Mouse (Mus musculus) ES-E14 (cell line): Measurements from ENCODE around the gene Gtf2h2. TPM values are rescaled to one million over a fixed set of nuclear protein-coding genes. Genes with fewer than 3 reads are reported as not detected.
"Not testable (repeated sequence)": the region's sequence is repeated elsewhere in the genome, so short reads cannot be mapped to it uniquely, and the experiment has no call there.

Source experiments
- DNase-seq: peaks from one replicate; pipeline ENCODE4 v3.0.0-alpha.2; 2013; ENCODE audit warnings: low read depth, low spot score
- H3K27ac ChIP-seq: 2 replicates; pipeline ENCODE4 v1.5.1; 2012; ENCODE audit warnings: low read depth, mild to moderate bottlenecking, low read length, moderate library complexity, mixed read lengths; ENCODE audit not compliant: poor library complexity, insufficient read depth, severe bottlenecking
- H3K36me3 ChIP-seq: 2 replicates; pipeline ENCODE4 v1.6.1; 2012; ENCODE audit warnings: mild to moderate bottlenecking, low read length, moderate library complexity, mixed read lengths; ENCODE audit not compliant: control insufficient read depth, poor library complexity, insufficient read depth, severe bottlenecking
- H3K4me1 ChIP-seq, 2 experiments: fragments of 150-350 bp in 1 of 2; sonication (generic) in 1 of 2; 2 replicates each; pipeline ENCODE4 v1.6.1; 2012; ENCODE audit warnings: low read length in 2 of 2, mild to moderate bottlenecking in 1 of 2, mixed read lengths in 1 of 2; ENCODE audit not compliant: control insufficient read depth in 2 of 2, insufficient read depth in 2 of 2, poor library complexity in 1 of 2
- H3K4me3 ChIP-seq, 2 experiments: fragments of 150-350 bp in 1 of 2; sonication (generic) in 1 of 2; 2 replicates each; pipeline ENCODE4 v1.5.1; 2012; ENCODE audit warnings: low read length in 2 of 2, low read depth in 1 of 2, mild to moderate bottlenecking in 1 of 2, mixed read lengths in 1 of 2; ENCODE audit not compliant: insufficient read depth in 1 of 2, poor library complexity in 1 of 2, severe bottlenecking in 1 of 2
- H3K9ac ChIP-seq: 2 replicates; pipeline ENCODE4 v1.6.1; 2012; ENCODE audit warnings: low read depth, mild to moderate bottlenecking, low read length, mixed read lengths; ENCODE audit not compliant: poor library complexity, insufficient read depth, severe bottlenecking
- H3K9me3 ChIP-seq: fragments of 150-350 bp; sonication (generic); 2 replicates; pipeline ENCODE4 v1.6.1; 2012; ENCODE audit warnings: low read depth, mild to moderate bottlenecking, low read length; ENCODE audit not compliant: control insufficient read depth, insufficient read depth
- CHD2 ChIP-seq: IDR thresholded peaks from 2 replicates; pipeline ENCODE4 v1.6.1; 2014; ENCODE audit warnings: mild to moderate bottlenecking, low read depth, low read length, inconsistent platforms
- HCFC1 ChIP-seq: IDR thresholded peaks from 2 replicates; pipeline ENCODE4 v1.6.1; 2012; ENCODE audit warnings: low read length, inconsistent platforms, borderline replicate concordance; ENCODE audit not compliant: insufficient read depth
- MAFK ChIP-seq: IDR thresholded peaks from 2 replicates; pipeline ENCODE4 v1.6.1; 2014; ENCODE audit warnings: mild to moderate bottlenecking, low read depth, low read length, inconsistent platforms; ENCODE audit not compliant: insufficient read depth
- ZC3H11A ChIP-seq: IDR thresholded peaks from 2 replicates; pipeline ENCODE4 v1.6.1; 2012; ENCODE audit warnings: low read depth, mild to moderate bottlenecking, inconsistent platforms, low read length, borderline replicate concordance
- ZNF384 ChIP-seq: IDR thresholded peaks from 2 replicates; pipeline ENCODE4 v1.6.1; 2012; ENCODE audit warnings: low read depth, low read length, inconsistent platforms
- in situ Hi-C, 2 experiments: fragments of 600-800 bp; cut with MboI; formaldehyde crosslinking; loops; one replicate each; pipeline ENCODE4 v1.15.1; 2025; ENCODE audit warnings: low sequenced_read_pairs in 2 of 2, inconsistent platforms in 1 of 2; ENCODE audit not compliant: unreplicated experiment in 2 of 2
- total RNA-seq: library from RNA; depleted of rRNA; stranded (reverse); fragments of 300-350 nt; gene quantifications from 2 replicates; pipeline ENCODE4 v1.2.3, GENCODE M21; 2012; rRNA removed

The Gtf2h2 gene
- total RNA-seq, 1 experiment = 39.7 TPM

GRCm38 (mm10) chr13:100438701-100439100 lies 53.7 kb downstream of the Gtf2h2 start:
- H3K9me3 ChIP-seq = no peaks in the 10 kb centered on the region
- H3K9ac ChIP-seq = no peak overlapping the region
- no peak overlapping the region for H3K4me3 ChIP-seq
- H3K27ac ChIP-seq = no peak overlapping the region
- no peaks in the 10 kb centered on the region for H3K4me1 ChIP-seq
- in situ Hi-C loops = no loop called here
- no peak for TF ChIP-seq HCFC1
- no peak for TF ChIP-seq ZNF384
- no peak for DNase-seq
- no peaks in the 10 kb centered on the region for H3K36me3 ChIP-seq

- Histone ChIP-seq H3K9me3 (no peaks in the 10 kb centered on the region), H3K4me3 (no peak overlapping the region), H3K4me1 (no peaks in the 10 kb centered on the region), H3K36me3 (no peaks in the 10 kb centered on the region), H3K9ac (no peak overlapping the region), H3K27ac (no peak overlapping the region)
- TF ChIP-seq CHD2 (no peak), ZC3H11A (no peak), ZNF384 (no peak), HCFC1 (no peak), MAFK (no peak)
- no peak for DNase-seq
- in situ Hi-C loops = no loop called here
Observed at GRCm38 (mm10) chr13:100437322-100437825, 55.0 kb downstream of the Gtf2h2 start.

GRCm38 (mm10) chr13:100436556-100437163 lies 55.7 kb downstream of the Gtf2h2 start:
- H3K4me1 ChIP-seq, H3K9ac ChIP-seq, H3K36me3 ChIP-seq, DNase-seq, H3K4me3 ChIP-seq, H3K9me3 ChIP-seq, H3K27ac ChIP-seq, in situ Hi-C loops: not testable (repeated sequence)

GRCm38 (mm10) chr13:100419958-100420357 lies 72.4 kb downstream of the Gtf2h2 start:
- DNase-seq, H3K4me3 ChIP-seq, H3K27ac ChIP-seq, H3K9me3 ChIP-seq, in situ Hi-C loops, H3K9ac ChIP-seq, H3K36me3 ChIP-seq, H3K4me1 ChIP-seq: not testable (repeated sequence)

GRCm38 (mm10) chr13:100414428-100414827 lies 78.0 kb downstream of the Gtf2h2 start:
- no peak overlapping the region for H3K4me3 ChIP-seq
- no peak overlapping the region for H3K9ac ChIP-seq
- TF ChIP-seq CHD2 (no peak), ZC3H11A (no peak), MAFK (no peak), ZNF384 (no peak), HCFC1 (no peak)
- in situ Hi-C loops = no loop called here
- H3K4me1 ChIP-seq = no peaks in the 10 kb centered on the region
- no peak overlapping the region for H3K27ac ChIP-seq
- no peaks in the 10 kb centered on the region for H3K9me3 ChIP-seq
- H3K36me3 ChIP-seq = no peaks in the 10 kb centered on the region
- DNase-seq = no peak

Other genes with a start within 250 kb of the Gtf2h2 start
- gene Naip5, start 246.3 kb downstream of the Gtf2h2 start, total RNA-seq = 0.11 and 0.27 TPM in 2 replicates
- gene Naip6, start 174.9 kb downstream of the Gtf2h2 start, total RNA-seq = 0.11 and 0.31 TPM in 2 replicates
- 0.04 and 0.05 TPM in 2 replicates for gene Naip1, start 39.7 kb downstream of the Gtf2h2 start, total RNA-seq
- 6.2 and 17.1 TPM in 2 replicates for gene Ocln, start 60.1 kb upstream of the Gtf2h2 start, total RNA-seq
- gene Marveld2, start 124.4 kb upstream of the Gtf2h2 start, total RNA-seq = 2.5 and 4.7 TPM in 2 replicates
- gene Ak6, start 158.4 kb upstream of the Gtf2h2 start, total RNA-seq = 112 and 162 TPM in 2 replicates
- 22.0 and 31.3 TPM in 2 replicates for gene Rad17, start 158.5 kb upstream of the Gtf2h2 start, total RNA-seq
- gene Taf9, start 159.0 kb upstream of the Gtf2h2 start, total RNA-seq = 11.9 and 15.2 TPM in 2 replicates
- gene Ccdc125, start 177.1 kb upstream of the Gtf2h2 start, total RNA-seq = 1.7 and 2.3 TPM in 2 replicates
- 60.0 and 83.6 TPM in 2 replicates for gene Cdk7, start 238.4 kb upstream of the Gtf2h2 start, total RNA-seq